Mouse (Mus musculus) stomach, embryonic 14.5 days (tissue): ENCODE measurements around the gene Serbp1. TPM values are rescaled to one million over a fixed set of nuclear protein-coding genes. Genes with fewer than 3 reads are reported as not detected.

Source experiments
- ATAC-seq: fragments of 200-750 bp; cut with Nextera tagmentation; 2 replicates; pipeline ENCODE4 v1.8.0; 2017; ENCODE audit warnings: low read depth, moderate TSS enrichment; ENCODE audit not compliant: insufficient number of reproducible peaks, insufficient read depth, low FRiP score
- H3K27ac ChIP-seq: fragments of 300-500 bp; sonication (generic); 2 replicates; pipeline ENCODE4 v1.5.1; 2014; ENCODE audit warnings: mild to moderate bottlenecking, low read length, moderate library complexity, mixed read lengths
- H3K27me3 ChIP-seq: fragments of 300-500 bp; sonication (generic); 2 replicates; pipeline ENCODE4 v1.6.1; 2014; ENCODE audit warnings: low read length, control low read depth, mixed read lengths; ENCODE audit not compliant: control insufficient read depth, insufficient read depth
- H3K36me3 ChIP-seq: fragments of 300-500 bp; sonication (generic); 2 replicates; pipeline ENCODE4 v1.6.1; 2014; ENCODE audit warnings: mild to moderate bottlenecking, control low read depth, low read length, moderate library complexity, mixed read lengths; ENCODE audit not compliant: control insufficient read depth, insufficient read depth
- H3K4me1 ChIP-seq: fragments of 300-500 bp; sonication (generic); 2 replicates; pipeline ENCODE4 v1.6.1; 2014; ENCODE audit warnings: low read length, control low read depth, mixed read lengths; ENCODE audit not compliant: control insufficient read depth, insufficient read depth
- H3K4me2 ChIP-seq: fragments of 300-500 bp; sonication (generic); replicated peaks from 2 replicates; pipeline ENCODE4 v1.6.1; 2014; ENCODE audit warnings: low read depth, low read length, control low read depth
- H3K4me3 ChIP-seq: fragments of 300-500 bp; sonication (generic); 2 replicates; pipeline ENCODE4 v1.5.1; 2014; ENCODE audit warnings: low read depth, low read length, control low read depth
- H3K9ac ChIP-seq: fragments of 300-500 bp; sonication (generic); replicated peaks from 2 replicates; pipeline ENCODE4 v1.6.1; 2014; ENCODE audit warnings: low read depth, mild to moderate bottlenecking, control low read depth, low read length, moderate library complexity, mixed read lengths
- H3K9me3 ChIP-seq: fragments of 300-500 bp; sonication (generic); 2 replicates; pipeline ENCODE4 v1.6.1; 2016; ENCODE audit warnings: low read depth, low read length, control low read depth; ENCODE audit not compliant: control insufficient read depth
- WGBS: fragments of 180-500 bp; shearing (Covaris S2); extraction: QIAGEN DNeasy Blood & Tissue Kit; methylation state at CpG from one replicate; pipeline ENCODE4 v1.1.7; 2014; 5-methylcytosine and 5-hydroxymethylcytosine counted together
- polyA plus RNA-seq: library from polyadenylated mRNA; unstranded; fragments of >200 nt; fragmentation: Nextera tagmentation; extraction: Ambion mirVana; gene quantifications from 2 replicates; pipeline ENCODE4 v1.2.1, GENCODE M21; 2014

Serbp1 gene
- polyA plus RNA-seq, 1 experiment from 2014 or later = 414 TPM

DNA sequence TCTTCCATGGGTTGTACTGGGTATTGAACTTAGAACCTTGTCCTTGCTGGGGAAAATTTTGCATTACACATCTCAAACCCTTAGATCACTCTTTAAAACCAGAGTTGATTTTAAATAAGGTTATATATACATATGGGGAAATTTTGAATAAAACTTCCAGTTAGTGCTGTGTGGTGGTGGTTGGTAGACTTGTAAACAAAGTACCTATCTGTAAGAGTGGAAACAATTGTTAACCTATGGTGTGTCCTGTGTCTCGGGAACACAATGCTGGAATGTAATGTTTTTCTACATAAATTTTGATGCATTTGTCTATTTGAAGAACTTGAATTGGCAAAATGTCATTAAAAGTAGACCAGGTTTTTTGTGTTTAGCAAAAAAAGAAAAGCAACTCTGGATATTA, 31.0 kb downstream of the Serbp1 start:
- Histone ChIP-seq H3K9me3 (no peaks in the 10 kb centered on the region), H3K4me3 (peak overlapping the region; percentile 99), H3K27me3 (no peaks in the 10 kb centered on the region), H3K4me1 (0 out of 2 replicates have a peak, but pooled peaks cover 3% of the 10 kb centered on the region), H3K27ac (no peak overlapping the region), H3K4me2 (peak overlapping the region; percentile 72), H3K36me3 (peaks cover 19% of the 10 kb centered on the region), H3K9ac (peak overlapping the region; percentile 100; the same call in 1 of the 2 replicates)
- ATAC-seq = no peak
- 8% methylated on average over 1 of the region's 1 CpGs for WGBS

GRCm38 (mm10) chr6:67269459-67269858, 31.5 kb downstream of the Serbp1 start:
- H3K36me3 ChIP-seq = peaks cover 24% of the 10 kb centered on the region
- H3K4me1 ChIP-seq = 0 out of 2 replicates have a peak, but pooled peaks cover 3% of the 10 kb centered on the region
- 41% methylated on average over 2 of the region's 2 CpGs for WGBS
- no peak for ATAC-seq
- H3K27me3 ChIP-seq = no peaks in the 10 kb centered on the region
- H3K27ac ChIP-seq = no peak overlapping the region
- 0 out of 2 replicates have a peak overlapping the region, but pooled peaks have one; percentile 100 for H3K9ac ChIP-seq
- no peaks in the 10 kb centered on the region for H3K9me3 ChIP-seq
- peak overlapping the region; percentile 72 for H3K4me2 ChIP-seq
- H3K4me3 ChIP-seq = peak overlapping the region; percentile 99

DNA sequence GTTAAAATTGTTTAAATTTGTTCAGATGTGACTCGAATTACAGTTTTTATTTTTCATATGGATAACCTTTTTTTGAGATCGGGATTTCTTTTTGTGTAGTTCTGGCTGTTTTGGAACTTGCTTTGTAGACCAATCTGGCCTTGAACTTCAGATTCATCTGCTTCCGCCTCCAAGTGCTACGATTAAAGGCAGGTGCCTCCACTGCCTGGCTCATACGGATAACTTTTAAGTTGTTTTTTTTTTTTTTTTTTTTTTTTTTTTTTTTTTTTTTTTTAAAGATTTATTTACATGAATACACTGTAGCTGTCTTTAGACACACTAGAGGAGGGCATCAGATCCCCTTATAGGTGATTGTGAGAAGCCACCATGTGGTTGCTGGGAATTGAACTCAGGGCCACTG, 40.0 kb downstream of the Serbp1 start:
- Histone ChIP-seq H3K9ac (no peak overlapping the region), H3K27ac (no peak overlapping the region), H3K4me1 (no peaks in the 10 kb centered on the region), H3K36me3 (peaks cover 57% of the 10 kb centered on the region), H3K27me3 (no peaks in the 10 kb centered on the region), H3K4me2 (no peak overlapping the region), H3K4me3 (no peak overlapping the region), H3K9me3 (no peaks in the 10 kb centered on the region)
- WGBS = 82% methylated on average over 5 of the region's 5 CpGs
- no peak for ATAC-seq

DNA sequence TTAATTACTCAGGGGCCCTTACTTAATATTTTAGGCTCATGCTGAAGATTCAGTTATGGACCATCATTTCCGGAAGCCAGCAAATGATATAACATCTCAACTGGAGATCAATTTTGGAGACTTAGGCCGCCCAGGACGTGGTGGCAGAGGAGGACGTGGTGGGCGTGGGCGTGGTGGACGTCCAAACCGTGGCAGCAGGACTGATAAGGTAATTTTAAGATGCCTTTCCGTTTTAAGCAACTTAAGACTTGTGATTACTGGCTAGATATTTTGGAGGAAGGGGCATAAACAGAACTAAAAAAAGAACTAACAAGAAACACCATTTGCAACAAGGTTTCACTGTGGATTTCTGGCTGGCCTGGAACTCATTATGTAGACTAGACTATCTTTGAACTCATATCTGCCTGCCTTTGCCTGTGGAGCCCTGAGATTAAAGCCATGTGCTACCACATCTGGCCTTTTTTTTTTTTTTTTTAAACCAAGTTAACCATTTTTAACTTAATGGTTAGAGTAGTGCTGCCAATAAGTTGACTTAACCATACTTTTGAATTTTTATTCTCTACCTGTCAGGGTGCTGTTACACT, 43.7 kb downstream of the Serbp1 start:
- Histone ChIP-seq H3K9ac (no peak overlapping the region), H3K36me3 (peaks cover 48% of the 10 kb centered on the region), H3K4me1 (no peaks in the 10 kb centered on the region), H3K27me3 (no peaks in the 10 kb centered on the region), H3K4me2 (no peak overlapping the region), H3K4me3 (no peak overlapping the region), H3K9me3 (no peaks in the 10 kb centered on the region), H3K27ac (no peak overlapping the region)
- ATAC-seq = no peak
- 86% methylated on average over 9 of the region's 9 CpGs for WGBS

GRCm38 (mm10) chr6:67282897-67283296, 44.9 kb downstream of the Serbp1 start:
- no peak overlapping the region for H3K27ac ChIP-seq
- 83% methylated on average over 1 of the region's 1 CpGs for WGBS
- no peaks in the 10 kb centered on the region for H3K9me3 ChIP-seq
- no peaks in the 10 kb centered on the region for H3K4me1 ChIP-seq
- no peaks in the 10 kb centered on the region for H3K27me3 ChIP-seq
- H3K4me3 ChIP-seq = no peak overlapping the region
- peaks cover 47% of the 10 kb centered on the region for H3K36me3 ChIP-seq
- H3K4me2 ChIP-seq = no peak overlapping the region
- no peak for ATAC-seq
- no peak overlapping the region for H3K9ac ChIP-seq

GRCm38 (mm10) chr6:67292042-67292623, 54.2 kb downstream of the Serbp1 start:
- Histone ChIP-seq H3K4me2 (no peak overlapping the region), H3K4me1 (no peaks in the 10 kb centered on the region), H3K9ac (no peak overlapping the region), H3K27ac (no peak overlapping the region), H3K36me3 (peaks cover 7% of the 10 kb centered on the region; the same call in 1 of the 2 replicates), H3K9me3 (no peaks in the 10 kb centered on the region), H3K4me3 (no peak overlapping the region), H3K27me3 (no peaks in the 10 kb centered on the region)
- ATAC-seq = no peak
- 82% methylated on average over 5 of the region's 5 CpGs for WGBS

DNA sequence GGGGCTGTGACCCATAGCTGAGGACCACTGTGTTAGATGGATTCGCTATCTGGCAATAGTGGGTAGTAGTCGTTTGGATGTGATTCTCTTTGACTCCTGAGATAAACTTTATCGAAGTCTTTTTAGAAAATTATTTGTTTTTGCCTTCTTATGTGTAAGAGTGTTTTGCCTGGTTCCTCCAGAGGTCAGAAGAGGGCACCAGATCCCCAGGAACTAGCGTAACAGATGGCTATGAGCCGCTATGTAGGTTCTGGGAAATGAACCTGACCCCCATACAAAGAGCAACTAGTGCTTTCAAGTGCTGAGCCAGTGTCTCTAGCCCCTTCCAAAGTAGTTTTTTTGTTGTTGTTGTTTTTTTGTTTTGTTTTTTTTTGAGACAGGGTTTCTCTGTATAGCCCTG, 58.1 kb downstream of the Serbp1 start:
- Histone ChIP-seq H3K4me3 (no peak overlapping the region), H3K4me2 (no peak overlapping the region), H3K4me1 (peaks cover under 1% of the 10 kb centered on the region; the same call in 1 of the 2 replicates), H3K27me3 (no peaks in the 10 kb centered on the region), H3K36me3 (no peaks in the 10 kb centered on the region), H3K27ac (no peak overlapping the region), H3K9me3 (no peaks in the 10 kb centered on the region), H3K9ac (no peak overlapping the region)
- WGBS = 53% methylated on average over 5 of the region's 5 CpGs
- ATAC-seq = no peak

GRCm38 (mm10) chr6:67298742-67299141, 60.8 kb downstream of the Serbp1 start:
- Histone ChIP-seq H3K4me3 (no peak overlapping the region), H3K36me3 (no peaks in the 10 kb centered on the region), H3K9ac (no peak overlapping the region), H3K27me3 (no peaks in the 10 kb centered on the region), H3K9me3 (no peaks in the 10 kb centered on the region), H3K27ac (no peak overlapping the region), H3K4me2 (no peak overlapping the region), H3K4me1 (peaks cover 7% of the 10 kb centered on the region; the same call in 1 of the 2 replicates)
- 81% methylated on average over 5 of the region's 5 CpGs for WGBS
- no peak for ATAC-seq
